Mouse (Mus musculus): ENCODE measurements at regions not wholly inside any gene's neighbourhood (a gene's known extent, or its start where the extent isn't known, plus 50 kb on each side); places are given as distances from the start of the nearest gene placed in this dataset.
"Not testable (repeated sequence)": the region's sequence is repeated elsewhere in the genome, so short reads cannot be mapped to it uniquely, and the experiment has no call there.

DNA sequence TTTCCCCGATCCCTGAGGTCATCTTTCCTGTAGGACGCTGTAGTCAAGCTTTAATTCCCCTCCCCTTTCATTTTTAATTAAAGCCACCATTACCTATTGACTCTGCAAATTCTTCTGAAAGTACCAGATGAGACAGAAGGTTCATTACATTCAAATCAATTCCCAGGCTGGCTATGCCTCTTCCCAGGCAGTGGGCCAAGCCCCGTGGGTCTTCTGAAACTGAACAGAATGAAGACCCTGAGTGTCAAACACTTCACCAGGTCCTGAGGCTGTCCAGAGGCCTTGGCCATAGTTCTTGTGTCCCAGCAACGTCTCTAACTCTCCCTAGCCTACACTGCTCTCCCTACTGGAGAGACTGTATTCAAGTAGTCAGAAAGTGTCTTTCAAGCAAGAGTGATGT lies 607.4 kb downstream of the Pdcd6ip start:
- H3K4me3 ChIP-seq (ENCODE audit: low read length) = no peak overlapping the region
- no peaks in the 10 kb centered on the region for H3K9me3 ChIP-seq (ENCODE audit: control insufficient read depth, low read length)
- H3K27ac ChIP-seq (ENCODE audit: low read depth, low read length) = no peak overlapping the region
- no peaks in the 10 kb centered on the region for H3K27me3 ChIP-seq (replicated peaks; ENCODE audit: control insufficient read depth, insufficient read depth, low read length)
- ATAC-seq = peak; percentile 37; the same call in 1 of the 2 replicates
- 55% methylated on average over 4 of the region's 4 CpGs for WGBS
- H3K9ac ChIP-seq (ENCODE audit: low read depth, low read length) = no peak overlapping the region
- no peaks in the 10 kb centered on the region for H3K36me3 ChIP-seq (ENCODE audit: control insufficient read depth, insufficient read depth, low read length)
- H3K4me2 ChIP-seq (ENCODE audit: low read length) = no peak overlapping the region
- H3K4me1 ChIP-seq (ENCODE audit: control insufficient read depth, insufficient read depth, low read depth, low read length) = no peaks in the 10 kb centered on the region

DNA sequence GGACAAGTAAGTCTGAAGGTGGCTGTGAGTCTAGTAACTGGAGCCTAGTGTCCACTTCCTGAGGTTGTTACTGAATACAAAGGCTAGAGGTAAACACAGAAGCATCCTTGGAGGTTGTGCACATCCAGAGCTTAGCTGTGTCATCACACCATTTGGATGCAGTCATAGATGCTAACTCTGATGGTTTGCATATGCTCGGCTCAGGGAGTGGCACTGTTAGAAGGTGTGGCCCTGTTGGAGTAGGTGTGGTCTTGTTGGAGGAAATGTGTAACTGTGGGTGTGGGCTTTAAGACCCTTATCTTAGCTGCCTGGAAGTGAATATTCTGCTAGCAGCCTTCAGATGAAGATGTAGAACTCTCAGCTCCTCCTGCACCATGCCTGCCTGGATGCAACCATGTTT lies 612.6 kb downstream of the Pdcd6ip start:
- WGBS = 100% methylated on average over 1 of the region's 1 CpGs
- not testable (repeated sequence) for H3K36me3 ChIP-seq (ENCODE audit: control insufficient read depth, insufficient read depth, low read length); ATAC-seq; H3K9me3 ChIP-seq (ENCODE audit: control insufficient read depth, low read length); H3K4me3 ChIP-seq (ENCODE audit: low read length); H3K4me1 ChIP-seq (ENCODE audit: control insufficient read depth, insufficient read depth, low read depth, low read length); H3K27ac ChIP-seq (ENCODE audit: low read depth, low read length); H3K4me2 ChIP-seq (ENCODE audit: low read length); H3K9ac ChIP-seq (ENCODE audit: low read depth, low read length); H3K27me3 ChIP-seq (replicated peaks; ENCODE audit: control insufficient read depth, insufficient read depth, low read length)

DNA sequence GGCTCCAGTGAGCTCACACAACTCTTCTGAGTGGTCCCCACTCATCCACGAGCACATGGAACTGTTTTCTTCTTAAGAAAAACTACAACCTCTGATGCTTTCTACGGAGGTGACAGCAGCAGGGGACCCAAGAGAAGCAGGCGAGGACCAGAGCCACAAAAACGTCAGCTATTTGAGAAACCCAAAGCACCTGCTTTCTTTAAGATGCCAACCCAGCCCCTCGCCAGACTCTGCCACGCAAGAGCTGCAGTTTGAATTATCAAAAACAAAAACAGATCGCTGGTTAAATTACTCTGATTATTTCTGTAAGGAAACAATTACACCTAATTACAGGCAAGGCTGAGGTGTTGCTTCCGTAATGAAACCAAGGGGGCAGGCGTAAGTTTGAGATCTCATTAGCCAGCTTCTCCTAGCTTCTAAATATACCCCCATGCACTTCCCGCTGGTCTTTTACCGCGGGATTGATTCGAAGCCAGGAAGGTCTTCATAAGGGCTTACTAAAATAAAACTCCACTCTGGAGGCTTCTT lies 614.1 kb downstream of the Pdcd6ip start:
- Histone ChIP-seq H3K36me3 (ENCODE audit: control insufficient read depth, insufficient read depth, low read length) (no peaks in the 10 kb centered on the region), H3K9ac (ENCODE audit: low read depth, low read length) (no peak overlapping the region), H3K9me3 (ENCODE audit: control insufficient read depth, low read length) (no peaks in the 10 kb centered on the region), H3K4me3 (ENCODE audit: low read length) (no peak overlapping the region), H3K4me2 (ENCODE audit: low read length) (no peak overlapping the region), H3K27ac (ENCODE audit: low read depth, low read length) (no peak overlapping the region), H3K27me3 (replicated peaks; ENCODE audit: control insufficient read depth, insufficient read depth, low read length) (no peaks in the 10 kb centered on the region), H3K4me1 (ENCODE audit: control insufficient read depth, insufficient read depth, low read depth, low read length) (no peaks in the 10 kb centered on the region)
- no peak for ATAC-seq
- WGBS = 75% methylated on average over 13 of the region's 13 CpGs

DNA sequence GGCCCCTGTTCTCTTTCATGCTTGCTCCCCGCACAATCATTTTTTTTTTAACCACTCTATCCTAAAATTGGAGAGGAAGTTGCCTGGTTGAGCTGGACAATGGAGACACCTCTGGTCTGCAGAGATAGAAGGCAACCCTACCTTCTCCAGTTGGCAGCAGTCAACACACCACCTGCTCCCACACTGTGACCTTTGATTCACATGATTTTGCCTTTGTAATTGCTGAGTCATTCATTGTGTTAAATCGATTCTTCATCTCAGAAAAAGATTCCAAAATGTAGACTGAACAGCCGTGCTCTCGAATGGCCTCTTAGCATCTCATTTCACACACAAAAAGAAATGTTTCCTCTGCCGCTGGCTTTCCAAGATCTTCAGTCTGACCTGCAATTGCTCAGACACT lies 616.2 kb downstream of the Pdcd6ip start:
- no peaks in the 10 kb centered on the region for H3K9me3 ChIP-seq (ENCODE audit: control insufficient read depth, low read length)
- H3K4me1 ChIP-seq (ENCODE audit: control insufficient read depth, insufficient read depth, low read depth, low read length) = no peaks in the 10 kb centered on the region
- WGBS = 64% methylated on average over 5 of the region's 5 CpGs

DNA sequence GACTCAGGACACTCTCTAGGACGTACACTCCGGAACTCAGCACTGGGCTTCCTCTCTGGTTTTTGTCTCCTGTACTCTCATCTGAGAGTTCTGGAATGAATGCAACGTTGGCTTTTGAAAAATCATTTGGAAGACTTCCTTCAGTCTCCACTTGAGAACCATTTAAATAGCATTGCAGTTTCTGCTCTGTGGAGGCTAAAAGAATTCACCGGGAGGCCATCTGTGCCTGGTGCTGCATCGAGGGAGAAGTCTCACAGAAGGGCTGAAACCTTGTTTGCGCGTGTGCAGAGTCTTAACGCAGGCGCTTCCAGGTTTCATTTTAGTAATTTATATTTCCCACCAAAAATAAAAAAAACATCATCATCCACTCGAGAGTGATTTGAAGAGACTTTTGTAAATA lies 620.3 kb downstream of the Pdcd6ip start:
- no peaks in the 10 kb centered on the region for H3K4me1 ChIP-seq (ENCODE audit: control insufficient read depth, insufficient read depth, low read depth, low read length)
- H3K27ac ChIP-seq (ENCODE audit: low read depth, low read length) = no peak overlapping the region
- no peak for ATAC-seq
- no peak overlapping the region for H3K4me2 ChIP-seq (ENCODE audit: low read length)
- 81% methylated on average over 10 of the region's 10 CpGs for WGBS
- H3K4me3 ChIP-seq (ENCODE audit: low read length) = no peak overlapping the region
- H3K9ac ChIP-seq (ENCODE audit: low read depth, low read length) = no peak overlapping the region
- no peaks in the 10 kb centered on the region for H3K36me3 ChIP-seq (ENCODE audit: control insufficient read depth, insufficient read depth, low read length)
- no peaks in the 10 kb centered on the region for H3K27me3 ChIP-seq (replicated peaks; ENCODE audit: control insufficient read depth, insufficient read depth, low read length)
- H3K9me3 ChIP-seq (ENCODE audit: control insufficient read depth, low read length) = no peaks in the 10 kb centered on the region

More for the DNA sequence above, 616.2 kb downstream of the Pdcd6ip start:
- H3K27me3 ChIP-seq (replicated peaks; ENCODE audit: control insufficient read depth, insufficient read depth, low read length) = no peaks in the 10 kb centered on the region
- no peak overlapping the region for H3K9ac ChIP-seq (ENCODE audit: low read depth, low read length)
- no peak overlapping the region for H3K4me2 ChIP-seq (ENCODE audit: low read length)
- ATAC-seq = no peak
- H3K4me3 ChIP-seq (ENCODE audit: low read length) = no peak overlapping the region
- no peak overlapping the region for H3K27ac ChIP-seq (ENCODE audit: low read depth, low read length)
- no peaks in the 10 kb centered on the region for H3K36me3 ChIP-seq (ENCODE audit: control insufficient read depth, insufficient read depth, low read length)

DNA sequence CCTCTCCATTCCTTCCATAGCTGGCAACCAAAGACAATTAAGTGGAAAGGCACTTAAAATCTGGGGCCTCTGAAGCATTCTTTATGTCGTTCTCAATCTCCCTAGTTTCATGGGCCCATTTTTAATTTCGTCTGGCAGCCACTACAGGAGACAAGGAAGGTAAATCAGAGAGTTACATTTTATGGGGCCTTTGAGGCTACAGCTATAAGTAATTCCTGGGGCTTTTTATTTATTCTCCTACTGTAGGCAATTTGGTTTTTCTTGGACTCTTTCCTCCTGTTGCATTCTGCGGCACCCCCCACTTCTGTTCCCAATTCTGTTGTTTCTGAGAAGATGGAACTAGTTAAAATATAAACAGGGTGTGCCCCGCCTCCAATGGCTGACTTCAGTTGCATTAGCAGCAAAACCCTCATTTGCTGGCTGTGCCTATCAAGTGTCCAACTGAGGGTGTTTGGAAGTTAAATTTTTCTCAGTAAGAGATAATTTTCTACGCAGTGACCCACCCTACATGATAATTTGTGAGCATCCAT lies 622.7 kb downstream of the Pdcd6ip start:
- H3K36me3 ChIP-seq (ENCODE audit: control insufficient read depth, insufficient read depth, low read length) = no peaks in the 10 kb centered on the region
- no peak for ATAC-seq
- H3K9ac ChIP-seq (ENCODE audit: low read depth, low read length) = no peak overlapping the region
- no peaks in the 10 kb centered on the region for H3K9me3 ChIP-seq (ENCODE audit: control insufficient read depth, low read length)
- H3K4me1 ChIP-seq (ENCODE audit: control insufficient read depth, insufficient read depth, low read depth, low read length) = no peaks in the 10 kb centered on the region
- H3K4me3 ChIP-seq (ENCODE audit: low read length) = no peak overlapping the region
- H3K4me2 ChIP-seq (ENCODE audit: low read length) = no peak overlapping the region
- H3K27me3 ChIP-seq (replicated peaks; ENCODE audit: control insufficient read depth, insufficient read depth, low read length) = no peaks in the 10 kb centered on the region
- H3K27ac ChIP-seq (ENCODE audit: low read depth, low read length) = no peak overlapping the region
- 69% methylated on average over 5 of the region's 5 CpGs for WGBS

DNA sequence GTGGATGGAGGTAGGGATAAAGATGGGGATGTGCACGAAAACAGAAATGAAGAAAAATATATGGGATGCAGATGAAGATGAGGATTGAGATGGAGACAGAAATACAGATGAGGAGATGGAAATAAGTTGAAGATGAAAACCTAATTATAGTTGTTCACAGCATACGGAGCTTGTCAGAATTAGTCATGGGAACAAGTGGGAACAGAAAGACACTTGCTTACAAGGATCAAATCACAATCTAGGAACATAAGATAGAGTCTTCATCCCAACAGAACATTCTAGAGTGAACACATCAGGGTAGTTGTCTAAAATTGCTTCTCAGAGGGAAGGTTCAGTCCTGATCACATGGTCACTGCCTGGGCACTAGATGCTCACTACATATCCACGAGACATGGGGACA lies 633.2 kb downstream of the Pdcd6ip start:
- Histone ChIP-seq H3K4me1 (ENCODE audit: control insufficient read depth, insufficient read depth, low read depth, low read length) (no peaks in the 10 kb centered on the region), H3K4me2 (ENCODE audit: low read length) (no peak overlapping the region), H3K9ac (ENCODE audit: low read depth, low read length) (no peak overlapping the region), H3K4me3 (ENCODE audit: low read length) (no peak overlapping the region), H3K27ac (ENCODE audit: low read depth, low read length) (no peak overlapping the region), H3K27me3 (replicated peaks; ENCODE audit: control insufficient read depth, insufficient read depth, low read length) (no peaks in the 10 kb centered on the region), H3K36me3 (ENCODE audit: control insufficient read depth, insufficient read depth, low read length) (no peaks in the 10 kb centered on the region), H3K9me3 (ENCODE audit: control insufficient read depth, low read length) (no peaks in the 10 kb centered on the region)
- 85% methylated on average over 3 of the region's 3 CpGs for WGBS
- no peak for ATAC-seq

DNA sequence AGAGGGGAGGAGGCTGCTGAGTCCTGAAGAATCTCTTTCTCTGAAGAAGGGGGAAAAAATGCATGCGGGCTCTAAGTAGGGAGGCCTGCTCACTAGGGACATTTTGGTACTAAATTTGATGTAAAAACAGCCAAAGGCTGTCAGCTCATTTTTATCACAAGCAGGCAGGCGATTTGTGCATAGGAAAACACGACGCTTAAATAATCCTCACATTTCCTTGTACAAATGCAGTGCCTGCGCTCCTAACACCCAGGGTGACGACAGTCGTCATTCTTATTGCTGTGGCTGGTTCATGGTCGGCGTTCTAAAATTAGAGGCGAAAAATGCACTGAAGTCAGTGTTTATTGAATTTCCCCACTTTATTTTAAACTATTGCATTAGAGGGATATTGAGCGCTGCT lies 650.6 kb downstream of the Pdcd6ip start:
- WGBS = 68% methylated on average over 11 of the region's 11 CpGs
- H3K4me1 ChIP-seq (ENCODE audit: control insufficient read depth, insufficient read depth, low read depth, low read length) = no peaks in the 10 kb centered on the region
- no peak for ATAC-seq
- H3K27me3 ChIP-seq (replicated peaks; ENCODE audit: control insufficient read depth, insufficient read depth, low read length) = no peaks in the 10 kb centered on the region
- H3K9ac ChIP-seq (ENCODE audit: low read depth, low read length) = no peak overlapping the region
- no peak overlapping the region for H3K4me3 ChIP-seq (ENCODE audit: low read length)
- H3K4me2 ChIP-seq (ENCODE audit: low read length) = no peak overlapping the region
- H3K9me3 ChIP-seq (ENCODE audit: control insufficient read depth, low read length) = no peaks in the 10 kb centered on the region
- no peaks in the 10 kb centered on the region for H3K36me3 ChIP-seq (ENCODE audit: control insufficient read depth, insufficient read depth, low read length)
- no peak overlapping the region for H3K27ac ChIP-seq (ENCODE audit: low read depth, low read length)

DNA sequence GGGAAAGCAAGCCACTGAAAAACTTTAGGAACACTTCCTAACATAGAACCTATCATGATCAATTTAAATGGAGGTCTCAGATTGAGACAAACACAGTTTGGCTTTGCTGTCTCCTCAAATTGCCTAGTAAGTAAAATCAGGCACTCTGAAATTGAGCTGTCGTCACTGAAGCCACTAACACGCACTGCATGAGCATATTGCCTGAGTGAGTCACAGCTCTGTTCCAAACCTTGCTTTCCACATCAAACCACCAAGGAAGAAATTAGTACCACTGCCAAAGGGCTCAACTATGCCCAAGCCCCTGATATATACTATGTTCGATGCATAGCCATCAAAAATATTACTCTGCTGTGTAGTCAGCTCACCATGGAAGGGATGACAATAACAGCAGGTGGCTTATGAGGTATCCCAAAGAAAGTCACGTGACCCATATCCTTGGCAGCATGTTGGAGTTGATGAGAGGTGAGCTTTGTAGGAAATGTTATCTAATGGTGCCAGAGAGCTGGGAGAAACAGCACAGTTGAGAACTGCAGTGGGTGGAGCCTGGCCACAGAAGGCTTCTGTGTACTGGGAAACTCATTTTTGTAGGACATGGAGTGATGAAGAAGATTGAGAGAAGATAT lies 663.4 kb downstream of the Pdcd6ip start:
- no peak for ATAC-seq
- Histone ChIP-seq H3K9ac (ENCODE audit: low read depth, low read length) (no peak overlapping the region), H3K4me1 (ENCODE audit: control insufficient read depth, insufficient read depth, low read depth, low read length) (no peaks in the 10 kb centered on the region), H3K9me3 (ENCODE audit: control insufficient read depth, low read length) (no peaks in the 10 kb centered on the region), H3K27ac (ENCODE audit: low read depth, low read length) (no peak overlapping the region), H3K4me3 (ENCODE audit: low read length) (no peak overlapping the region), H3K36me3 (ENCODE audit: control insufficient read depth, insufficient read depth, low read length) (no peaks in the 10 kb centered on the region), H3K4me2 (ENCODE audit: low read length) (no peak overlapping the region), H3K27me3 (replicated peaks; ENCODE audit: control insufficient read depth, insufficient read depth, low read length) (no peaks in the 10 kb centered on the region)
- 73% methylated on average over 4 of the region's 4 CpGs for WGBS

All from hindbrain, embryonic 16.5 days (tissue).